Mouse (Mus musculus): ENCODE results near the gene A930033H14Rik. TPM values are rescaled to one million over a fixed set of nuclear protein-coding genes. Genes with fewer than 3 reads are reported as not detected.

The A930033H14Rik gene
- polyA plus RNA-seq, 1 experiment, result 0.81 TPM

GRCm38 (mm10) chr10:69185894-69186893, 26.7 kb downstream of the A930033H14Rik start:
- Histone ChIP-seq H3K27ac (ENCODE audit: insufficient read depth, low read length) (peak overlapping the region; percentile 93), H3K4me1 (ENCODE audit: control insufficient read depth, insufficient read depth, low read length) (peaks cover 4% of the 10 kb centered on the region), H3K4me3 (ENCODE audit: insufficient read depth, low read length) (peak overlapping the region; percentile 19; the same call in 1 of the 2 replicates)
- no peak for TF ChIP-seq POLR2A (IDR thresholded peaks at IDR 0.05; ENCODE audit: low read depth, low read length)
- peak; percentile 59; the same call in 1 of the 2 replicates for TF ChIP-seq CTCF (IDR thresholded peaks at IDR 0.05; ENCODE audit: borderline replicate concordance, insufficient read depth, low read length)

DNA sequence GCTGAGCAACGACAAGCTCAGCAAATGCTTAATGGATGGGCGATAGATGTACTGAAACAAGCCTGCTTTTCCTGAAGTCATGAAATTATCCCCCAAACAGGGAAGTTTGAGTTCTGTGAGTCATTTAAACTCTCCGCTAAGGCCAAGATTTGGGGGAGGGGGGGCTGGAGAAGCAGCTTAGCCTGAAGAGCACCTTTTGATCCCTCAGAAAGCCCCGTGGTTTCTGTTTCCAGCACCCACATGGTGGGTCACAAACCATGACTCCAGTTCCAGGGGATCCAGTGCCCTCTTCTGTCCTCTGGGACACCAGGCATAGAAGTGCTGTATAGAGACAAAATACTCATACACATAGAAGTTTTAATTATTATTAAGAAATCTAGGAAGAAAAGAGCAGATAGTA, 27.5 kb downstream of the A930033H14Rik start:
- TF ChIP-seq CTCF (IDR thresholded peaks at IDR 0.05; ENCODE audit: borderline replicate concordance, insufficient read depth, low read length) (no peak), POLR2A (IDR thresholded peaks at IDR 0.05; ENCODE audit: low read depth, low read length) (no peak)
- H3K4me1 ChIP-seq (ENCODE audit: control insufficient read depth, insufficient read depth, low read length), result peaks cover 4% of the 10 kb centered on the region
- H3K4me3 ChIP-seq (ENCODE audit: insufficient read depth, low read length), result no peak overlapping the region
- peak overlapping the region; percentile 83 for H3K27ac ChIP-seq (ENCODE audit: insufficient read depth, low read length)

- H3K27ac ChIP-seq (ENCODE audit: insufficient read depth, low read length), result peak overlapping the region; percentile 83
These were observed 28.0 kb downstream of the A930033H14Rik start for GRCm38 (mm10) chr10:69184903-69185302.

GRCm38 (mm10) chr10:69180997-69181396, 31.9 kb downstream of the A930033H14Rik start:
- no peak overlapping the region for H3K27ac ChIP-seq (ENCODE audit: insufficient read depth, low read length)
- H3K4me3 ChIP-seq (ENCODE audit: insufficient read depth, low read length), result no peak overlapping the region
- peaks cover 4% of the 10 kb centered on the region for H3K4me1 ChIP-seq (ENCODE audit: control insufficient read depth, insufficient read depth, low read length)
- TF ChIP-seq POLR2A (IDR thresholded peaks at IDR 0.05; ENCODE audit: low read depth, low read length) (no peak), CTCF (IDR thresholded peaks at IDR 0.05; ENCODE audit: borderline replicate concordance, insufficient read depth, low read length) (no peak)

More at GRCm38 (mm10) chr10:69184903-69185302, 28.0 kb downstream of the A930033H14Rik start:
- Histone ChIP-seq H3K4me1 (ENCODE audit: control insufficient read depth, insufficient read depth, low read length) (peaks cover 4% of the 10 kb centered on the region), H3K4me3 (ENCODE audit: insufficient read depth, low read length) (no peak overlapping the region)
- TF ChIP-seq CTCF (IDR thresholded peaks at IDR 0.05; ENCODE audit: borderline replicate concordance, insufficient read depth, low read length) (no peak), POLR2A (IDR thresholded peaks at IDR 0.05; ENCODE audit: low read depth, low read length) (no peak)

- Histone ChIP-seq H3K4me3 (ENCODE audit: insufficient read depth, low read length) (no peak overlapping the region), H3K27ac (ENCODE audit: insufficient read depth, low read length) (no peak overlapping the region), H3K4me1 (ENCODE audit: control insufficient read depth, insufficient read depth, low read length) (no peaks in the 10 kb centered on the region)
- TF ChIP-seq CTCF (IDR thresholded peaks at IDR 0.05; ENCODE audit: borderline replicate concordance, insufficient read depth, low read length), result no peak
- no peak for TF ChIP-seq POLR2A (IDR thresholded peaks at IDR 0.05; ENCODE audit: low read depth, low read length)
These were observed 33.6 kb downstream of the A930033H14Rik start for GRCm38 (mm10) chr10:69179341-69179740.

DNA sequence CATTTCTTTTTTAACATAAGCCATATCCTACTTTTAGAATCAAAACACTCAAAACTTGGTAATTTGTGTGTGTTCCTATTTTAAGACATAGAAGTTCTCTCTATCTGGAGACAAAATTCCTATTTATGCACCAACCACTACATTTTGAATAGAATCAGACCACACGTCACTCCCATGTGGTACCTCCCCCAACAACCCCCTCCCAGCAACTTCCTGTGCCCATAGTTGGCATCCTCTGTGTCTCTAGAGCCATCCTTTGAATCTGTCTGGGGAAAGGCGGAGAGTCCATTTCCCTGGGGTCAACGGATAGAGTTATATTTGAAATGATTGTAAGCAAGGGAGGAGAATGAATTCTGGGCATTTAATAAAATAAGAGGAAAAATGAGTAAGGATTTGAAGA, 36.8 kb downstream of the A930033H14Rik start:
- Histone ChIP-seq H3K4me3 (ENCODE audit: insufficient read depth, low read length) (no peak overlapping the region), H3K4me1 (ENCODE audit: control insufficient read depth, insufficient read depth, low read length) (no peaks in the 10 kb centered on the region), H3K27ac (ENCODE audit: insufficient read depth, low read length) (no peak overlapping the region)
- no peak for TF ChIP-seq CTCF (IDR thresholded peaks at IDR 0.05; ENCODE audit: borderline replicate concordance, insufficient read depth, low read length)

- TF ChIP-seq CTCF (IDR thresholded peaks at IDR 0.05; ENCODE audit: borderline replicate concordance, insufficient read depth, low read length) (no peak), POLR2A (IDR thresholded peaks at IDR 0.05; ENCODE audit: low read depth, low read length) (no peak)
- no peaks in the 10 kb centered on the region for H3K4me1 ChIP-seq (ENCODE audit: control insufficient read depth, insufficient read depth, low read length)
- H3K27ac ChIP-seq (ENCODE audit: insufficient read depth, low read length), result no peak overlapping the region
- H3K4me3 ChIP-seq (ENCODE audit: insufficient read depth, low read length), result no peak overlapping the region
These were observed 40.5 kb downstream of the A930033H14Rik start for GRCm38 (mm10) chr10:69172412-69172811.

DNA sequence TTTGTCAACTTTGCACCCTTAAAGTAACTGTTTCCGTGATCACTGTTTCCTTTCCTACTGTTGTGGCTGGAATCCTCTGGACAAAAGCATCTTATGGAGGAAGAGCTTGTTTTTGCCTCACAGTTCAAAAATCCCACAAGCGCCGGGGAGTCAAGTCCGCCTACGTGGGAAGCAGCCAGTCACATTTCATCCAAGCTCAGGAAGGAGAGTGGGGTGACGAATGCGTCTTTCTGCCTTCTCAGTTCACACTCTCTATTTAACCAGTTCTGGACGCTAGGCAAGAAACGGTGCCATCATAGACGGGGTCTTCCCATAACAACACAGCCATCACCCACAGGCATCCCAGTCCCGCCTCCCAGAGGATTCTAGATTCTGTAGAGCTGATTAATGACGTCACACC, 46.4 kb downstream of the A930033H14Rik start:
- H3K27ac ChIP-seq (ENCODE audit: insufficient read depth, low read length), result no peak overlapping the region
- H3K4me1 ChIP-seq (ENCODE audit: control insufficient read depth, insufficient read depth, low read length), result no peaks in the 10 kb centered on the region
- no peak for TF ChIP-seq CTCF (IDR thresholded peaks at IDR 0.05; ENCODE audit: borderline replicate concordance, insufficient read depth, low read length)
- no peak for TF ChIP-seq POLR2A (IDR thresholded peaks at IDR 0.05; ENCODE audit: low read depth, low read length)
- no peak overlapping the region for H3K4me3 ChIP-seq (ENCODE audit: insufficient read depth, low read length)

DNA sequence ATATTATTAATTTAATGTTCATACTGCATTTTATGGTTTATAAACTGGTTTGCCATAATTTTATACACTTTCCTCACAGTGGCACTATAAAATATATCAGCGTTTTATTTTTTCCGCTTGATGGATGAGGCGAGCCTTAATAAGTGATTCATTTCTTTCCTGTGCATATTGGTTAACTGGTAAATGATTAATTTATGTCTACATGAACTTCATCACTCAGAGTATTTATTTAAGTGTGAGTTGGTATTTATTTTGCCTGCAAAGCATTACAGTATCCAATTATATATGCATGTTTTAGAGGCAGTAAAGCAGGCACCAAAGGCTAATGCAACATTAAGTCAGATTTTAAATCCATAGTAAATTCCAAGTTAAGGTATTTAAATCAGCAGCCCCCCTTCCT, 47.1 kb downstream of the A930033H14Rik start:
- Histone ChIP-seq H3K27ac (ENCODE audit: insufficient read depth, low read length) (no peak overlapping the region), H3K4me3 (ENCODE audit: insufficient read depth, low read length) (no peak overlapping the region), H3K4me1 (ENCODE audit: control insufficient read depth, insufficient read depth, low read length) (no peaks in the 10 kb centered on the region)
- TF ChIP-seq POLR2A (IDR thresholded peaks at IDR 0.05; ENCODE audit: low read depth, low read length) (no peak), CTCF (IDR thresholded peaks at IDR 0.05; ENCODE audit: borderline replicate concordance, insufficient read depth, low read length) (no peak)

DNA sequence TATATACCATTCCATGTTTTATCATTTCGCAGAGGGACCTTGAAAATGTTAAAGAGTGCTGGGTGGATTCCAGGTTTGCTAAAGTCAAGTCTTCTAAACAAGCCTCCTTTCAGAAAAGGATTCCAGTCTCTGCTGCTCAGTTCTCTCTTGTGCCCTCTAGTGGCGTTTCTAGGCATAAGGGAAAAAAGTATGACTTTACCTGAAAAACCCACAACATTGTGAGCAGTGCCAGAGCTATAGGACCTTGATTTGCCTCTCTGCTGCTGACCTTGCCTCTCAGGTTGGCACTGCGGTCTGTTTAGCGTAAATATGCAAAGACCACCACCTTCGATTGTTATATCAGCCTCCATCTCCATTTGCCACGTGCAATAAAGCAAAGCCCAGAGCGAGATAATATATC, 47.8 kb downstream of the A930033H14Rik start:
- no peak for TF ChIP-seq POLR2A (IDR thresholded peaks at IDR 0.05; ENCODE audit: low read depth, low read length)
- no peak for TF ChIP-seq CTCF (IDR thresholded peaks at IDR 0.05; ENCODE audit: borderline replicate concordance, insufficient read depth, low read length)
- Histone ChIP-seq H3K4me3 (ENCODE audit: insufficient read depth, low read length) (no peak overlapping the region), H3K27ac (ENCODE audit: insufficient read depth, low read length) (no peak overlapping the region), H3K4me1 (ENCODE audit: control insufficient read depth, insufficient read depth, low read length) (no peaks in the 10 kb centered on the region)

All from embryonic fibroblast, embryonic 13.5 days (primary cell).